Mouse (Mus musculus): ENCODE results near the gene BC048562. TPM values are rescaled to one million over a fixed set of nuclear protein-coding genes. Genes with fewer than 3 reads are reported as not detected.

Gene BC048562
- polyA plus RNA-seq, 1 experiment from 2014 or later, result not detected

GRCm38 (mm10) chr9:108451519-108452160 is 15.4 kb downstream of the BC048562 start:
- Histone ChIP-seq H3K27ac (peak overlapping the region; percentile 93), H3K9me3 (no peaks in the 10 kb centered on the region), H3K4me3 (replicated peaks) (peak overlapping the region; percentile 61), H3K36me3 (peaks cover 18% of the 10 kb centered on the region), H3K27me3 (no peaks in the 10 kb centered on the region), H3K4me1 (replicated peaks) (peaks cover 54% of the 10 kb centered on the region), H3K4me2 (replicated peaks) (peak overlapping the region; percentile 74), H3K9ac (replicated peaks) (peak overlapping the region; percentile 83)
- ATAC-seq, result peak; percentile 1; the same call in 1 of the 2 replicates
- WGBS, result 49% methylated on average over 6 of the region's 6 CpGs

- WGBS, result under 1% methylated on average over 40 of the region's 40 CpGs
- Histone ChIP-seq H3K4me1 (replicated peaks) (peaks cover 54% of the 10 kb centered on the region), H3K9ac (replicated peaks) (peak overlapping the region; percentile 83), H3K27ac (peak overlapping the region; percentile 93), H3K9me3 (no peaks in the 10 kb centered on the region), H3K27me3 (no peaks in the 10 kb centered on the region), H3K36me3 (peaks cover 17% of the 10 kb centered on the region), H3K4me2 (replicated peaks) (peak overlapping the region; percentile 74), H3K4me3 (replicated peaks) (peak overlapping the region; percentile 61)
- ATAC-seq, result peak; percentile 83
These were observed 16.1 kb downstream of the BC048562 start for GRCm38 (mm10) chr9:108452291-108452906.

GRCm38 (mm10) chr9:108452911-108453310 is 16.6 kb downstream of the BC048562 start:
- H3K4me1 ChIP-seq (replicated peaks), result peaks cover 54% of the 10 kb centered on the region
- WGBS, result 51% methylated on average over 6 of the region's 6 CpGs
- ATAC-seq, result peak; percentile 26; the same call in 1 of the 2 replicates

GRCm38 (mm10) chr9:108453458-108453857 is 17.2 kb downstream of the BC048562 start:
- Histone ChIP-seq H3K27ac (peak overlapping the region; percentile 93), H3K9me3 (no peaks in the 10 kb centered on the region), H3K4me1 (replicated peaks) (peaks cover 52% of the 10 kb centered on the region), H3K36me3 (peaks cover 7% of the 10 kb centered on the region), H3K9ac (replicated peaks) (peak overlapping the region; percentile 83), H3K27me3 (no peaks in the 10 kb centered on the region), H3K4me2 (replicated peaks) (peak overlapping the region; percentile 74), H3K4me3 (replicated peaks) (peak overlapping the region; percentile 61)
- WGBS, result 87% methylated on average over 4 of the region's 4 CpGs
- ATAC-seq, result no peak

More at GRCm38 (mm10) chr9:108452911-108453310, 16.6 kb downstream of the BC048562 start:
- Histone ChIP-seq H3K36me3 (peaks cover 12% of the 10 kb centered on the region), H3K9me3 (no peaks in the 10 kb centered on the region), H3K4me3 (replicated peaks) (peak overlapping the region; percentile 61), H3K9ac (replicated peaks) (peak overlapping the region; percentile 83), H3K4me2 (replicated peaks) (peak overlapping the region; percentile 74), H3K27ac (peak overlapping the region; percentile 93), H3K27me3 (no peaks in the 10 kb centered on the region)

GRCm38 (mm10) chr9:108454429-108454828 is 18.1 kb downstream of the BC048562 start:
- no peak for ATAC-seq
- 90% methylated on average over 6 of the region's 6 CpGs for WGBS
- no peaks in the 10 kb centered on the region for H3K36me3 ChIP-seq
- H3K9me3 ChIP-seq, result no peaks in the 10 kb centered on the region
- H3K27me3 ChIP-seq, result 0 out of 2 replicates have a peak, but pooled peaks cover 2% of the 10 kb centered on the region
- no peak overlapping the region for H3K27ac ChIP-seq
- H3K4me2 ChIP-seq (replicated peaks), result no peak overlapping the region
- peaks cover 43% of the 10 kb centered on the region for H3K4me1 ChIP-seq (replicated peaks)
- 0 out of 2 replicates have a peak overlapping the region, but pooled peaks have one; percentile 17 for H3K9ac ChIP-seq (replicated peaks)
- no peak overlapping the region for H3K4me3 ChIP-seq (replicated peaks)

GRCm38 (mm10) chr9:108455747-108456571 is 19.7 kb downstream of the BC048562 start:
- WGBS, result 83% methylated on average over 12 of the region's 12 CpGs
- Histone ChIP-seq H3K4me2 (replicated peaks) (no peak overlapping the region), H3K27me3 (0 out of 2 replicates have a peak, but pooled peaks cover 2% of the 10 kb centered on the region), H3K9me3 (no peaks in the 10 kb centered on the region), H3K4me3 (replicated peaks) (no peak overlapping the region), H3K9ac (replicated peaks) (no peak overlapping the region), H3K36me3 (no peaks in the 10 kb centered on the region), H3K27ac (no peak overlapping the region), H3K4me1 (replicated peaks) (peaks cover 29% of the 10 kb centered on the region)
- no peak for ATAC-seq

GRCm38 (mm10) chr9:108456953-108457352 is 20.7 kb downstream of the BC048562 start:
- ATAC-seq, result no peak

GRCm38 (mm10) chr9:108459939-108460318 is 23.6 kb downstream of the BC048562 start:
- WGBS, result 82% methylated on average over 1 of the region's 1 CpGs
- H3K9me3 ChIP-seq, result no peaks in the 10 kb centered on the region
- 0 out of 2 replicates have a peak, but pooled peaks cover 2% of the 10 kb centered on the region for H3K27me3 ChIP-seq
- H3K9ac ChIP-seq (replicated peaks), result no peak overlapping the region
- peak overlapping the region; percentile 89 for H3K4me3 ChIP-seq (replicated peaks)
- H3K27ac ChIP-seq, result peak overlapping the region; percentile 85; the same call in 1 of the 2 replicates
- H3K4me2 ChIP-seq (replicated peaks), result peak overlapping the region; percentile 81
- peaks cover 28% of the 10 kb centered on the region for H3K36me3 ChIP-seq
- peaks cover 17% of the 10 kb centered on the region for H3K4me1 ChIP-seq (replicated peaks)
- peak; percentile 49 for ATAC-seq

More at GRCm38 (mm10) chr9:108456953-108457352, 20.7 kb downstream of the BC048562 start:
- Histone ChIP-seq H3K9ac (replicated peaks) (no peak overlapping the region), H3K4me2 (replicated peaks) (no peak overlapping the region), H3K4me1 (replicated peaks) (peaks cover 29% of the 10 kb centered on the region), H3K4me3 (replicated peaks) (no peak overlapping the region), H3K9me3 (no peaks in the 10 kb centered on the region), H3K27me3 (0 out of 2 replicates have a peak, but pooled peaks cover 2% of the 10 kb centered on the region), H3K36me3 (no peaks in the 10 kb centered on the region), H3K27ac (no peak overlapping the region)
- WGBS, result 85% methylated on average over 10 of the region's 10 CpGs

GRCm38 (mm10) chr9:108460319-108461178 is 24.3 kb downstream of the BC048562 start, which contains the start of gene Ccdc71:
Gene Ccdc71 (plus strand): TSS chr9:108460527.
- Histone ChIP-seq H3K4me1 (replicated peaks) (peaks cover 17% of the 10 kb centered on the region), H3K36me3 (peaks cover 34% of the 10 kb centered on the region), H3K27me3 (0 out of 2 replicates have a peak, but pooled peaks cover 2% of the 10 kb centered on the region), H3K4me2 (replicated peaks) (peak within 1 kb of the TSS; percentile 81), H3K9ac (replicated peaks) (peak within 1 kb of the TSS; percentile 91), H3K9me3 (no peaks in the 10 kb centered on the region), H3K4me3 (replicated peaks) (peak within 1 kb of the TSS; percentile 89), H3K27ac (peak within 1 kb of the TSS; percentile 85)
- under 1% methylated on average over 52 of the region's 52 CpGs for WGBS
- peak; percentile 83 for ATAC-seq

GRCm38 (mm10) chr9:108461181-108461631 is 24.9 kb downstream of the BC048562 start, which contains the start of gene Klhdc8b:
Gene Klhdc8b (minus strand): TSS chr9:108461581.
- Histone ChIP-seq H3K9ac (replicated peaks) (peak within 1 kb of the TSS; percentile 91), H3K27ac (peak within 1 kb of the TSS; percentile 85), H3K36me3 (peaks cover 40% of the 10 kb centered on the region), H3K4me3 (replicated peaks) (peak within 1 kb of the TSS; percentile 89), H3K4me1 (replicated peaks) (peaks cover 17% of the 10 kb centered on the region), H3K9me3 (no peaks in the 10 kb centered on the region), H3K27me3 (0 out of 2 replicates have a peak, but pooled peaks cover 2% of the 10 kb centered on the region), H3K4me2 (replicated peaks) (peak within 1 kb of the TSS; percentile 81)
- 23% methylated on average over 11 of the region's 11 CpGs for WGBS
- peak; percentile 28; the same call in 1 of the 2 replicates for ATAC-seq
